Mouse (Mus musculus) lung, adult 2 months (tissue): Measurements from ENCODE around the gene Zdhhc18.

Experiments used
- CTCF ChIP-seq: fragments of 200-500 bp; IDR thresholded peaks from 2 replicates; pipeline ENCODE4 v1.5.1; 2011; ENCODE audit warnings: mild to moderate bottlenecking, low read length, control low read depth; ENCODE audit not compliant: insufficient read depth
- POLR2A ChIP-seq: fragments of 200-500 bp; IDR thresholded peaks from 2 replicates; pipeline ENCODE4 v1.6.1; 2011; ENCODE audit warnings: low read depth, mild to moderate bottlenecking, control low read depth, low read length, borderline replicate concordance; ENCODE audit errors: extremely low read depth

GRCm38 (mm10) chr4:133688417-133689067 lies 38.6 kb upstream of the Zdhhc18 start:
- TF ChIP-seq CTCF (no peak), POLR2A (no peak)
